Mouse (Mus musculus) megakaryocyte, embryonic 14.5 days (primary cell): ENCODE measurements around the gene Psmc1.

Experiments used
- FLI1 ChIP-seq: IDR thresholded peaks from 2 replicates; pipeline ENCODE4 v1.6.1; 2012; ENCODE audit warnings: low read length, inconsistent platforms, mixed read lengths
- GATA1 ChIP-seq: IDR thresholded peaks from 3 replicates; pipeline ENCODE4 v1.6.1; 2012; ENCODE audit warnings: mixed read lengths, low read length, inconsistent platforms, borderline replicate concordance

DNA sequence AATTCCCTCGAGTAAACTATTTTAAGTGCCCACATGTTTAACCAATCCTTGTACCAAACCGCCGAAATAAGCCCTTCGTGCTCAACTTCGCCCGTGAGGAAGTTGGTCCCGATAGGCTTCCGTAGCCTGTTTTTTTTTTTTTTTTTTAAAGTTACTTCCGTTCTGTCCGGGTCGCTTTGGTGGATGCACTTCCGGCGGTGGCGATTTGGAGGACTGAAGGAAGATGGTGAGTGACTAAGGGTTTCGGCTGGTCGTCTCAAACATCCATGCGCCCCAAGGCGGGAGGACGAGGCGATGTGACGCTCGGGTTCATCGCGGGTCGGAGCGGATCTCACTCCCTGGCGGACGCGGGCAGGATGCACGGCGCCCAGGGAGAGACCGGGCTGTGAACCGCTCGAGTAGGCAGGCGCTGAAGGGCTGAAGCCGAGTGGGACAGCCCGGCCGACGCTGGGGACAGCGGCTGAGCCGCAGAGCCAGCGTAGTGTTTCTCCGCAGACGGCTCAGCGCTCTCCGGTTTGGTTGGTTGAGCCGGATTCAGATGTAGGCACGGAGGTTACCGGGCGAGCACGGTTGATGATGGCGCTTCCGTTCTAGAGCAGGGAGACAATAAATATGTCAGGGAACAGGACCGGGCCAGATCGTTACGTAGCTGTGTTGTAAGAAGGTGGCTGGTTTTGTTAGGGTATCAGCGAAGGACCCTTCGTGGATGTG lies at the start of gene Psmc1:
- no peak for TF ChIP-seq GATA1
- peak; percentile 42; the same call in 1 of the 2 replicates for TF ChIP-seq FLI1
